Mouse (Mus musculus): ENCODE data around the gene Ptprq. TPM values are rescaled to one million over a fixed set of nuclear protein-coding genes. Genes with fewer than 3 reads are reported as not detected.
A peak's percentile ranks its signal among the peaks of the same experiment; 100 is the strongest.

Gene Ptprq
- polyA plus RNA-seq (2015; fragmentation: Nextera tagmentation; extraction: Ambion mirVana): 0.26 and 0.29 TPM in 2 replicates

- Histone ChIP-seq H3K36me3 (no peaks in the 10 kb centered on the region), H3K4me3 (no peak within 1 kb of the TSS), H3K4me1 (no peaks in the 10 kb centered on the region), H3K9ac (no peak within 1 kb of the TSS), H3K4me2 (no peak within 1 kb of the TSS), H3K27ac (no peak within 1 kb of the TSS), H3K27me3 (no peaks in the 10 kb centered on the region), H3K9me3 (no peaks in the 10 kb centered on the region)
- 63% methylated on average over 1 of the region's 1 CpGs for WGBS
- no peak for ATAC-seq (ENCODE audit: borderline replicate concordance, extremely low read depth, low FRiP score, low TSS enrichment)
Observed at GRCm38 (mm10) chr10:107719806-107720205, at the start of gene Ptprq. Gene Ptprq, minus strand, starts transcription at chr10:107720051.

GRCm38 (mm10) chr10:107759624-107760023, 39.8 kb upstream of the Ptprq start:
- H3K4me2 ChIP-seq: no peak overlapping the region
- H3K36me3 ChIP-seq: no peaks in the 10 kb centered on the region
- no peak overlapping the region for H3K4me3 ChIP-seq
- H3K27me3 ChIP-seq: no peaks in the 10 kb centered on the region
- ATAC-seq (ENCODE audit: borderline replicate concordance, extremely low read depth, low FRiP score, low TSS enrichment): no peak
- H3K9me3 ChIP-seq: no peaks in the 10 kb centered on the region
- H3K9ac ChIP-seq: no peak overlapping the region
- H3K27ac ChIP-seq: no peak overlapping the region
- 79% methylated on average over 1 of the region's 1 CpGs for WGBS
- H3K4me1 ChIP-seq: no peaks in the 10 kb centered on the region

- 83% methylated on average over 3 of the region's 3 CpGs for WGBS
- no peak overlapping the region for H3K4me2 ChIP-seq
- no peak overlapping the region for H3K9ac ChIP-seq
- no peak overlapping the region for H3K27ac ChIP-seq
- H3K27me3 ChIP-seq: no peaks in the 10 kb centered on the region
- no peak overlapping the region for H3K4me3 ChIP-seq
- peaks cover 8% of the 10 kb centered on the region; the same call in 1 of the 2 replicates for H3K4me1 ChIP-seq
- H3K36me3 ChIP-seq: no peaks in the 10 kb centered on the region
- ATAC-seq (ENCODE audit: borderline replicate concordance, extremely low read depth, low FRiP score, low TSS enrichment): no peak
- no peaks in the 10 kb centered on the region for H3K9me3 ChIP-seq
Observed at GRCm38 (mm10) chr10:107753471-107753870, 33.6 kb upstream of the Ptprq start.

- peak; percentile 79 for ATAC-seq (ENCODE audit: borderline replicate concordance, extremely low read depth, low FRiP score, low TSS enrichment)
- Histone ChIP-seq H3K36me3 (no peaks in the 10 kb centered on the region), H3K9ac (no peak overlapping the region), H3K9me3 (no peaks in the 10 kb centered on the region), H3K4me3 (peak overlapping the region; percentile 12; the same call in 1 of the 2 replicates), H3K4me2 (peak overlapping the region; percentile 45), H3K27ac (no peak overlapping the region), H3K4me1 (peaks cover 8% of the 10 kb centered on the region; the same call in 1 of the 2 replicates), H3K27me3 (no peaks in the 10 kb centered on the region)
- WGBS: 27% methylated on average over 15 of the region's 15 CpGs
Observed at GRCm38 (mm10) chr10:107752351-107753143, 32.7 kb upstream of the Ptprq start.

- Histone ChIP-seq H3K4me2 (peak overlapping the region; percentile 45), H3K9me3 (no peaks in the 10 kb centered on the region), H3K4me3 (peak overlapping the region; percentile 12; the same call in 1 of the 2 replicates), H3K27me3 (no peaks in the 10 kb centered on the region), H3K4me1 (peaks cover 9% of the 10 kb centered on the region), H3K36me3 (no peaks in the 10 kb centered on the region), H3K27ac (no peak overlapping the region), H3K9ac (no peak overlapping the region)
- 19% methylated on average over 6 of the region's 6 CpGs for WGBS
- no peak for ATAC-seq (ENCODE audit: borderline replicate concordance, extremely low read depth, low FRiP score, low TSS enrichment)
Observed at GRCm38 (mm10) chr10:107751944-107752343, 32.1 kb upstream of the Ptprq start.

GRCm38 (mm10) chr10:107747566-107747965, 27.7 kb upstream of the Ptprq start:
- 18% methylated on average over 5 of the region's 5 CpGs for WGBS
- H3K9ac ChIP-seq: no peak overlapping the region
- no peak overlapping the region for H3K4me3 ChIP-seq
- H3K4me1 ChIP-seq: peaks cover 10% of the 10 kb centered on the region
- H3K36me3 ChIP-seq: no peaks in the 10 kb centered on the region
- H3K27me3 ChIP-seq: no peaks in the 10 kb centered on the region
- H3K4me2 ChIP-seq: no peak overlapping the region
- H3K9me3 ChIP-seq: no peaks in the 10 kb centered on the region
- H3K27ac ChIP-seq: no peak overlapping the region
- no peak for ATAC-seq (ENCODE audit: borderline replicate concordance, extremely low read depth, low FRiP score, low TSS enrichment)

- Histone ChIP-seq H3K4me3 (no peak overlapping the region), H3K9ac (no peak overlapping the region), H3K4me1 (peaks cover 5% of the 10 kb centered on the region; the same call in 1 of the 2 replicates), H3K27me3 (no peaks in the 10 kb centered on the region), H3K9me3 (no peaks in the 10 kb centered on the region), H3K4me2 (peak overlapping the region; percentile 34), H3K36me3 (no peaks in the 10 kb centered on the region), H3K27ac (no peak overlapping the region)
- WGBS: 10% methylated on average over 9 of the region's 9 CpGs
- ATAC-seq (ENCODE audit: borderline replicate concordance, extremely low read depth, low FRiP score, low TSS enrichment): no peak
Observed at GRCm38 (mm10) chr10:107746717-107747116, 26.9 kb upstream of the Ptprq start.

- Histone ChIP-seq H3K27ac (no peak overlapping the region), H3K4me1 (no peaks in the 10 kb centered on the region), H3K9me3 (no peaks in the 10 kb centered on the region), H3K27me3 (no peaks in the 10 kb centered on the region), H3K4me2 (no peak overlapping the region), H3K9ac (no peak overlapping the region), H3K36me3 (no peaks in the 10 kb centered on the region), H3K4me3 (no peak overlapping the region)
- WGBS: 81% methylated on average over 5 of the region's 5 CpGs
- no peak for ATAC-seq (ENCODE audit: borderline replicate concordance, extremely low read depth, low FRiP score, low TSS enrichment)
Observed at GRCm38 (mm10) chr10:107739815-107740214, 20.0 kb upstream of the Ptprq start.

- Histone ChIP-seq H3K4me1 (no peaks in the 10 kb centered on the region), H3K27ac (no peak overlapping the region), H3K27me3 (no peaks in the 10 kb centered on the region), H3K36me3 (no peaks in the 10 kb centered on the region), H3K4me3 (no peak overlapping the region), H3K4me2 (no peak overlapping the region), H3K9ac (no peak overlapping the region), H3K9me3 (no peaks in the 10 kb centered on the region)
- 82% methylated on average over 6 of the region's 6 CpGs for WGBS
- ATAC-seq (ENCODE audit: borderline replicate concordance, extremely low read depth, low FRiP score, low TSS enrichment): no peak
Observed at GRCm38 (mm10) chr10:107737743-107738142, 17.9 kb upstream of the Ptprq start.

- H3K4me2 ChIP-seq: no peak overlapping the region
- H3K27me3 ChIP-seq: no peaks in the 10 kb centered on the region
- no peak overlapping the region for H3K4me3 ChIP-seq
- H3K9ac ChIP-seq: no peak overlapping the region
- 78% methylated on average over 7 of the region's 7 CpGs for WGBS
- no peak for ATAC-seq (ENCODE audit: borderline replicate concordance, extremely low read depth, low FRiP score, low TSS enrichment)
- H3K27ac ChIP-seq: no peak overlapping the region
- H3K4me1 ChIP-seq: no peaks in the 10 kb centered on the region
- no peaks in the 10 kb centered on the region for H3K9me3 ChIP-seq
- H3K36me3 ChIP-seq: no peaks in the 10 kb centered on the region
Observed at GRCm38 (mm10) chr10:107735448-107735847, 15.6 kb upstream of the Ptprq start.

- ATAC-seq (ENCODE audit: borderline replicate concordance, extremely low read depth, low FRiP score, low TSS enrichment): no peak
- Histone ChIP-seq H3K27me3 (no peaks in the 10 kb centered on the region), H3K4me1 (no peaks in the 10 kb centered on the region), H3K9me3 (no peaks in the 10 kb centered on the region), H3K9ac (no peak overlapping the region), H3K36me3 (no peaks in the 10 kb centered on the region), H3K4me3 (no peak overlapping the region), H3K27ac (no peak overlapping the region), H3K4me2 (no peak overlapping the region)
Observed at GRCm38 (mm10) chr10:107734327-107734726, 14.5 kb upstream of the Ptprq start.

GRCm38 (mm10) chr10:107725631-107726030, 5.8 kb upstream of the Ptprq start:
- ATAC-seq (ENCODE audit: borderline replicate concordance, extremely low read depth, low FRiP score, low TSS enrichment): no peak
- Histone ChIP-seq H3K9ac (no peak overlapping the region), H3K36me3 (no peaks in the 10 kb centered on the region), H3K4me1 (no peaks in the 10 kb centered on the region), H3K27me3 (no peaks in the 10 kb centered on the region), H3K9me3 (no peaks in the 10 kb centered on the region), H3K4me2 (no peak overlapping the region), H3K4me3 (no peak overlapping the region), H3K27ac (no peak overlapping the region)
- 32% methylated on average over 7 of the region's 7 CpGs for WGBS
